Mouse (Mus musculus) CD8-positive naive resting alpha-beta T cell, adult 2 months (primary cell): Measurements from ENCODE around the gene Olfr385.
"Not testable (repeated sequence)": the region's sequence is repeated elsewhere in the genome, so short reads cannot be mapped to it uniquely, and the experiment has no call there.

Experiments used
- DNase-seq, 2 experiments: peaks; one replicate each; pipeline ENCODE4 v3.0.0; 2022; ENCODE audit warnings: low read depth in 2 of 2, low spot score in 2 of 2

Olfr385 gene

GRCm38 (mm10) chr11:73592908-73593307 lies at the start of gene Olfr385:
Gene Olfr385 (minus strand): TSS chr11:73593008.
- no peak for DNase-seq

- no peak for DNase-seq
These were observed 5.5 kb upstream of the Olfr385 start, which contains the start of gene Olfr384 for GRCm38 (mm10) chr11:73598294-73598693. Gene Olfr384 (plus strand): TSS chr11:73598594.

DNA sequence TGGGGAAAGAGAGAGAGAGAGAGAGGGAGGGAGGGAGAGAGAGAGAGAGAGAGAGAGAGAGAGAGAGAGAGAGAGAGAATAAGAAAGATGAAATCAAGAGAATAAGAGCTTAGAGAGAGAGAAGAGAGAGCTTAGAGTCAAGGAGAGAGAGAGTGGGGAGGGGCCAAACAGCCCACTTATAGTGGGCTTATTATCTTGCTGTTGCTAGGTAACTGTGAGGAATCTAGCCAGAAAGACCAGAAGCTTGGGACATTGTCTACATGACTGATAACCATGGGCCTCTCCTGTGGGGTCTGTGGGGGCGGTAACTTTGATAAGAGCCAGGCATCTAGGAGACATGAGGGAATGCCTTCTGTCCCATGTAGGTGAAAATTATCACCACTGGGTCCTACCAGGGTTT lies 9.6 kb downstream of the Olfr385 start:
- not testable (repeated sequence) for DNase-seq

- no peak for DNase-seq
These were observed 12.9 kb downstream of the Olfr385 start for GRCm38 (mm10) chr11:73579871-73580270.
